Mouse (Mus musculus) spleen, adult 2 months (tissue): ENCODE measurements at regions not wholly inside any gene's neighbourhood (a gene's known extent, or its start where the extent isn't known, plus 50 kb on each side); places are given as distances from the start of the nearest gene placed in this dataset.

Source experiments
- CTCF ChIP-seq: fragments of 200-500 bp; IDR thresholded peaks from 2 replicates; pipeline ENCODE4 v1.5.1; 2011; ENCODE audit warnings: mild to moderate bottlenecking, inconsistent platforms; ENCODE audit not compliant: insufficient read depth, insufficient read length, insufficient replicate concordance; ENCODE audit errors: extremely low read depth
- POLR2A ChIP-seq: fragments of 200-500 bp; IDR thresholded peaks from 2 replicates; pipeline ENCODE4 v1.6.1; 2011; ENCODE audit warnings: low read depth, low read length, inconsistent platforms

DNA sequence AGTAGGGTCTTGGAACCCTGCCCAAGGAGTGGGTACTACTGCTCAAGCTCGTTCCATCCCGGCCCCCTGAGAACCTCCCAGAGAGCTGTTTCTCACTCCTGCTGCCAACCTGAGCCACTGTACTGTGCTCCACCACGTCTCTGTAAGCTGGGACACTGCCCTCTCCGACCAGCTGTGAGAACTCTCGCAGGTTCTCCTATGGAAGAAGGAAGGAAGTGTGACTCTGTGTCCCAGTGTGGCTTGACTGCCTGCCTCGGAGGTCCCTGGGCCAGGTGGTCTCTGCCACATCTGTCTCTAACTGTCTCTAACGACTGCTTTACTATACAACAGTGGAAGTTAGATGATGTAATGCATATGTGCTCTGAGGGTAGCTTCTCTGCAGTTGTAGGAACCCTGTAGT, 246.4 kb upstream of the Tle3 start:
- TF ChIP-seq POLR2A (no peak), CTCF (no peak)
